Mouse (Mus musculus): Measurements from ENCODE around the gene Kif20b.

The Kif20b gene

GRCm38 (mm10) chr19:34921652-34922602 is at the start of gene Kif20b:
Kif20b (plus strand) TSS chr19:34922361.
- in situ Hi-C loops (cut with MboI, MseI): loop anchor here in 1 of 2 experiments (5.0 kb wide), 1 partner anchor 725 kb away; no protein-coding TSS in a partner anchor

GRCm38 (mm10) chr19:34876676-34877075 is 45.5 kb upstream of the Kif20b start:
- in situ Hi-C loops (cut with MboI, MseI): no loop called here

- in situ Hi-C loops (cut with MboI, MseI): no loop called here
These were observed 44.1 kb upstream of the Kif20b start for GRCm38 (mm10) chr19:34877898-34878602.

GRCm38 (mm10) chr19:34878603-34879541 is 43.3 kb upstream of the Kif20b start, which contains the start of gene Pank1:
Pank1 (minus strand) TSS chr19:34879455.
- in situ Hi-C loops (cut with MboI, MseI): no loop called here

- in situ Hi-C loops (cut with MboI, MseI): no loop called here
These were observed 42.5 kb upstream of the Kif20b start for GRCm38 (mm10) chr19:34879624-34880023.

- in situ Hi-C loops (cut with MboI, MseI): no loop called here
These were observed 41.0 kb upstream of the Kif20b start for GRCm38 (mm10) chr19:34881160-34881559.

GRCm38 (mm10) chr19:34882443-34882842 is 39.7 kb upstream of the Kif20b start:
- in situ Hi-C loops (cut with MboI, MseI): no loop called here

- in situ Hi-C loops (cut with MboI, MseI): no loop called here
These were observed 38.5 kb upstream of the Kif20b start for GRCm38 (mm10) chr19:34883526-34884224.

- in situ Hi-C loops (cut with MboI, MseI): no loop called here
These were observed 35.8 kb upstream of the Kif20b start for GRCm38 (mm10) chr19:34886324-34886723.

GRCm38 (mm10) chr19:34890981-34891380 is 31.2 kb upstream of the Kif20b start:
- in situ Hi-C loops (cut with MboI, MseI): no loop called here

- in situ Hi-C loops (cut with MboI, MseI): no loop called here
These were observed 30.6 kb upstream of the Kif20b start for GRCm38 (mm10) chr19:34891590-34891989.

GRCm38 (mm10) chr19:34895082-34895481 is 27.1 kb upstream of the Kif20b start:
- in situ Hi-C loops (cut with MboI, MseI): no loop called here

GRCm38 (mm10) chr19:34897082-34897965 is 24.8 kb upstream of the Kif20b start:
- in situ Hi-C loops (cut with MboI, MseI): no loop called here

GRCm38 (mm10) chr19:34898941-34899340 is 23.2 kb upstream of the Kif20b start:
- in situ Hi-C loops (cut with MboI, MseI): no loop called here

GRCm38 (mm10) chr19:34901266-34901665 is 20.9 kb upstream of the Kif20b start:
- in situ Hi-C loops (cut with MboI, MseI): no loop called here

- in situ Hi-C loops (cut with MboI, MseI): no loop called here
These were observed 20.4 kb upstream of the Kif20b start for GRCm38 (mm10) chr19:34901735-34902134.

- in situ Hi-C loops (cut with MboI, MseI): no loop called here
These were observed 18.1 kb upstream of the Kif20b start for GRCm38 (mm10) chr19:34904032-34904431.

- in situ Hi-C loops (cut with MboI, MseI): no loop called here
These were observed 16.7 kb upstream of the Kif20b start for GRCm38 (mm10) chr19:34905424-34905823.

- in situ Hi-C loops (cut with MboI, MseI): no loop called here
These were observed 15.4 kb upstream of the Kif20b start for GRCm38 (mm10) chr19:34906772-34907171.

- in situ Hi-C loops (cut with MboI, MseI): no loop called here
These were observed 9.8 kb upstream of the Kif20b start for GRCm38 (mm10) chr19:34912366-34912765.

All from T-helper 17 cell (primary cell).